Mouse (Mus musculus) stomach, embryonic 14.5 days (tissue): ENCODE measurements around the gene Bckdhb. TPM values are rescaled to one million over a fixed set of nuclear protein-coding genes. Genes with fewer than 3 reads are reported as not detected.
A peak's percentile ranks its signal among the peaks of the same experiment; 100 is the strongest.

Experiments used
- ATAC-seq: fragments of 200-750 bp; cut with Nextera tagmentation; 2 replicates; pipeline ENCODE4 v1.8.0; 2017; ENCODE audit warnings: low read depth, moderate TSS enrichment; ENCODE audit not compliant: insufficient number of reproducible peaks, insufficient read depth, low FRiP score
- H3K27ac ChIP-seq: fragments of 300-500 bp; sonication (generic); 2 replicates; pipeline ENCODE4 v1.5.1; 2014; ENCODE audit warnings: mild to moderate bottlenecking, low read length, moderate library complexity, mixed read lengths
- H3K27me3 ChIP-seq: fragments of 300-500 bp; sonication (generic); 2 replicates; pipeline ENCODE4 v1.6.1; 2014; ENCODE audit warnings: low read length, control low read depth, mixed read lengths; ENCODE audit not compliant: control insufficient read depth, insufficient read depth
- H3K36me3 ChIP-seq: fragments of 300-500 bp; sonication (generic); 2 replicates; pipeline ENCODE4 v1.6.1; 2014; ENCODE audit warnings: mild to moderate bottlenecking, control low read depth, low read length, moderate library complexity, mixed read lengths; ENCODE audit not compliant: control insufficient read depth, insufficient read depth
- H3K4me1 ChIP-seq: fragments of 300-500 bp; sonication (generic); 2 replicates; pipeline ENCODE4 v1.6.1; 2014; ENCODE audit warnings: low read length, control low read depth, mixed read lengths; ENCODE audit not compliant: control insufficient read depth, insufficient read depth
- H3K4me2 ChIP-seq: fragments of 300-500 bp; sonication (generic); replicated peaks from 2 replicates; pipeline ENCODE4 v1.6.1; 2014; ENCODE audit warnings: low read depth, low read length, control low read depth
- H3K4me3 ChIP-seq: fragments of 300-500 bp; sonication (generic); 2 replicates; pipeline ENCODE4 v1.5.1; 2014; ENCODE audit warnings: low read depth, low read length, control low read depth
- H3K9ac ChIP-seq: fragments of 300-500 bp; sonication (generic); replicated peaks from 2 replicates; pipeline ENCODE4 v1.6.1; 2014; ENCODE audit warnings: low read depth, mild to moderate bottlenecking, control low read depth, low read length, moderate library complexity, mixed read lengths
- H3K9me3 ChIP-seq: fragments of 300-500 bp; sonication (generic); 2 replicates; pipeline ENCODE4 v1.6.1; 2016; ENCODE audit warnings: low read depth, low read length, control low read depth; ENCODE audit not compliant: control insufficient read depth
- WGBS: fragments of 180-500 bp; shearing (Covaris S2); extraction: QIAGEN DNeasy Blood & Tissue Kit; methylation state at CpG from one replicate; pipeline ENCODE4 v1.1.7; 2014; 5-methylcytosine and 5-hydroxymethylcytosine counted together
- polyA plus RNA-seq: library from polyadenylated mRNA; unstranded; fragments of >200 nt; fragmentation: Nextera tagmentation; extraction: Ambion mirVana; gene quantifications from 2 replicates; pipeline ENCODE4 v1.2.1, GENCODE M21; 2014

Gene Bckdhb
- polyA plus RNA-seq, 1 experiment from 2014 or later, result 50.3 TPM

GRCm38 (mm10) chr9:83940537-83941363 is 15.8 kb downstream of the Bckdhb start:
- no peak overlapping the region for H3K4me3 ChIP-seq
- H3K27me3 ChIP-seq, result no peaks in the 10 kb centered on the region
- H3K27ac ChIP-seq, result no peak overlapping the region
- no peaks in the 10 kb centered on the region for H3K4me1 ChIP-seq
- no peak overlapping the region for H3K4me2 ChIP-seq
- 80% methylated on average over 9 of the region's 9 CpGs for WGBS
- no peak for ATAC-seq
- peaks cover 2% of the 10 kb centered on the region; the same call in 1 of the 2 replicates for H3K9me3 ChIP-seq
- no peaks in the 10 kb centered on the region for H3K36me3 ChIP-seq
- no peak overlapping the region for H3K9ac ChIP-seq

GRCm38 (mm10) chr9:83951336-83951735 is 26.4 kb downstream of the Bckdhb start:
- Histone ChIP-seq H3K9me3 (no peaks in the 10 kb centered on the region), H3K4me2 (no peak overlapping the region), H3K4me1 (no peaks in the 10 kb centered on the region), H3K36me3 (no peaks in the 10 kb centered on the region), H3K27ac (no peak overlapping the region), H3K9ac (no peak overlapping the region), H3K27me3 (no peaks in the 10 kb centered on the region), H3K4me3 (no peak overlapping the region)
- 66% methylated on average over 4 of the region's 4 CpGs for WGBS
- no peak for ATAC-seq

DNA sequence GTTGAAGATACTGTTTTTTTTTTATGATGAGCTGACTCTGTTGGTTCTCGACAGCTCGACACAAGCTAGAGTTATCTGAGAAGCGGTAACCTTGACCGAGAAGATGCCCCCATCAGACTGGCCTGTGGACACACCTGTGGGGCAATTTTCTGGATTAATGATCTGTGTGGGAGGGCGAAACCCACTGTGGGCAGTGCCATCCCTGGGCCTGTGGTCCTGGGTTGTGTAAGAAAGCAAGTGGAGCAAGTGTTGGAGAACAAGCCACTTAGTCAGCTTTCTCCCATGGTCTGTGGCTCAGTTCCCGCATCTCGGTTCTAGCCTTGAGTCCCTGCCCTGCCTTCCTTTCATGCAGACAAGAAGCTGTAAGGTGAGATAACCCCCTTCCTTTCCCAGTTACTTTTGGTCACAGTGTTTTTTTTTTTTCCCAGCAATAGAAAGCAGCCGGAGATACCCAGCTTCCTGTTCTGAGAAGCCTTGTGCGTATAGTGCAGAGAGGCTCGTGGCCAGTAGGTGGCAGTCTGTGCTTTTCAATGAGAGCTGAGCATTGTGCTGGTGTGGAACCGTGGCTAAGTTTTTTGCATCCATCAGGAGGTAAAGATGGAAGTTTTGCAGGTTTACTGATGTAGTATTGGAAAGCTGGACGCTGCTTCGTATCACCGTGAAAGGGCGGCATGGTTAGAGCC is 31.8 kb downstream of the Bckdhb start:
- Histone ChIP-seq H3K4me3 (no peak overlapping the region), H3K4me1 (no peaks in the 10 kb centered on the region), H3K9ac (no peak overlapping the region), H3K27ac (no peak overlapping the region), H3K27me3 (no peaks in the 10 kb centered on the region), H3K4me2 (no peak overlapping the region), H3K9me3 (no peaks in the 10 kb centered on the region), H3K36me3 (no peaks in the 10 kb centered on the region)
- 57% methylated on average over 15 of the region's 15 CpGs for WGBS
- ATAC-seq, result peak; percentile 76; the same call in 1 of the 2 replicates

DNA sequence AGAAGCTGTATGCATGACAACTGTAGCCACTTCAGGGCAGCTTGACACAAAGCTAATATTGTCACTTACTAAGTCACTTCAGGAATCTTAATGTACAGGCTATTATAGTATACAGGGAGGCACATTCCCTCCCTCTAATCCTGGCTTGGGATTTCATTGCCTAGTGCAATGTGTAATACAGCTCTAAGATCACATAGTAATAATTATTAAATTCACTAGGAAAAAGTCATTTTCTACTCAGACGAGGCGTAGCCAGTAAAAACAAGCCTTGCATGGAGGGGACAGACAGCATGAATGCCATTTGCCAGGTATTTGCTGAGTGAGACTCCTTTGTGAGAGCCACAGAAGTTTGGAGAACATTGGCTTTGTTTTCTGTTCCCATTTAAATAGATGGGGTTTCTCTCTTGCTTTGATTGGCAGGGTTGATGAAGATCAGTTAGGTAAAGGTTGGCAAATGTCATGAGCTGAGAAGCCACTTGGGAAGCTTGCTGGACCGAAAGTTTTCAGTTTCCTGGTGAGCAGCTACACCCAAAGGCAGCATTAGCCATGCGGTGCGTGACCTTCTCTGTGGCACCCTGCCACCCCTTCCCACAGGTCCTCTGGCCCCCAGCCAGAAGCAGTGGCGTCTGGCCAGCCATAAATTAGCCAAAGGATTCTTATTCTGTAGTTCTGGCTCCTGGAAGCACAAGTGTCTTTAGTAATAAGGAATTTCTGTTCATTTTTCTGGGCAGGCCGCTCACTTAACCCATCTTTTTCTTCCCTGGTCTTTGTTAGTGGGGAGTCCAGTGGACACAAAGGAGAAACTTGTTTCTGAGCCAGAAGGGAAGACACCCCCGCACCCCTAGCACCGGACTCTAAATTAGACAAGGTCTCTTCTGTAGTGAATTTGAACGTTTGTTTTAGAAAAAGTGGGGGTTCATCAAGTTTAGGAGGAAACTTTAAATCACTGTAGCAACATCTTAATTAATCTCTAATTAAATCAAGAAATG is 37.4 kb downstream of the Bckdhb start:
- Histone ChIP-seq H3K4me1 (no peaks in the 10 kb centered on the region), H3K27me3 (no peaks in the 10 kb centered on the region), H3K9me3 (no peaks in the 10 kb centered on the region), H3K4me2 (no peak overlapping the region), H3K27ac (no peak overlapping the region), H3K36me3 (no peaks in the 10 kb centered on the region), H3K9ac (no peak overlapping the region), H3K4me3 (no peak overlapping the region)
- ATAC-seq, result no peak
- 68% methylated on average over 10 of the region's 10 CpGs for WGBS

DNA sequence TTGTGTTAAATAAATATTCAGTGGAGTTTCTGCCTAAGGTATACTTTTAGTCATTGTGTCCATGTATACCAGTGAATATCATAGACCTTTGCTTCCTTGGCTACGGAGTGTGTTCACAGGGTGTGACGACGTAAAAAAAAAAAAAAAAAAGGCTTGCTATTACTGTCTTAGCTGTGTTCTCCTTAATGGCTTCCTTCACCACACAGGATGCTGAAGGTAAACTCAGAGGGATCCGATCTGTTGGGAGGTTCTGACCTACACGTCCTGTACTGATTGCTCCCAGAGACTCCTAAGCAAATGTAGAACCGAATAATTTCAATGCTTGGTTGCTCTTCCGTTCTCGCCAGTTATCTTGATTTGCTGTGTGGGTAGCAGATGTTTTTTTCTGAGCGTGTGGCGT is 38.4 kb downstream of the Bckdhb start:
- H3K4me1 ChIP-seq, result no peaks in the 10 kb centered on the region
- 90% methylated on average over 10 of the region's 10 CpGs for WGBS
- no peak overlapping the region for H3K27ac ChIP-seq
- no peaks in the 10 kb centered on the region for H3K36me3 ChIP-seq
- H3K9ac ChIP-seq, result no peak overlapping the region
- H3K4me3 ChIP-seq, result no peak overlapping the region
- ATAC-seq, result no peak
- no peaks in the 10 kb centered on the region for H3K9me3 ChIP-seq
- H3K27me3 ChIP-seq, result no peaks in the 10 kb centered on the region
- H3K4me2 ChIP-seq, result no peak overlapping the region

GRCm38 (mm10) chr9:83964376-83964775 is 39.4 kb downstream of the Bckdhb start:
- Histone ChIP-seq H3K4me3 (no peak overlapping the region), H3K27me3 (no peaks in the 10 kb centered on the region), H3K36me3 (no peaks in the 10 kb centered on the region), H3K4me2 (no peak overlapping the region), H3K9me3 (no peaks in the 10 kb centered on the region), H3K9ac (no peak overlapping the region), H3K27ac (no peak overlapping the region), H3K4me1 (no peaks in the 10 kb centered on the region)
- ATAC-seq, result no peak
- 91% methylated on average over 4 of the region's 4 CpGs for WGBS

GRCm38 (mm10) chr9:83967439-83968050 is 42.6 kb downstream of the Bckdhb start:
- no peak overlapping the region for H3K9ac ChIP-seq
- H3K9me3 ChIP-seq, result no peaks in the 10 kb centered on the region
- H3K4me2 ChIP-seq, result no peak overlapping the region
- no peaks in the 10 kb centered on the region for H3K27me3 ChIP-seq
- H3K4me3 ChIP-seq, result no peak overlapping the region
- H3K27ac ChIP-seq, result no peak overlapping the region
- ATAC-seq, result no peak
- H3K36me3 ChIP-seq, result no peaks in the 10 kb centered on the region
- WGBS, result 79% methylated on average over 9 of the region's 9 CpGs
- H3K4me1 ChIP-seq, result no peaks in the 10 kb centered on the region

DNA sequence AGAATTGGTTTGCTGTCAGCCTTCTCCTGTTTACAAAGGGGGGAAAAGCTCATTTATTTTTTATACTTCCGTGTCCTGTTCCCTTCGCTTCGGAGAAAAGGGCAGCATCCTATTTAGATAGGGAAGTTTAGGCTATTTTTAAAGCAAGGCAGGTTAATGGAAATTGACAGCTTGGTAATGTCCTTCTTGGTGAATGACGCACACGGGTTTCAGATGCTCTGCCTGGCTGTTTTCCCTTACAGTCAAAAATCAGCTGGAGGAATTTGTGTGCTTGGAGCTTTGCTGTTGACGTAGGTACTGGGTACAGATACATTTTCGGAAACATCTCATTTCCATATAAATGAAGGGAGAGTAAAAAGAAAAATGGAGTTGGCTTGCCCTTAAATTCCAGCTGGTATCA is 44.4 kb downstream of the Bckdhb start:
- Histone ChIP-seq H3K4me1 (no peaks in the 10 kb centered on the region), H3K27ac (no peak overlapping the region), H3K27me3 (no peaks in the 10 kb centered on the region), H3K9ac (no peak overlapping the region), H3K36me3 (no peaks in the 10 kb centered on the region), H3K9me3 (no peaks in the 10 kb centered on the region), H3K4me3 (no peak overlapping the region), H3K4me2 (no peak overlapping the region)
- 73% methylated on average over 7 of the region's 7 CpGs for WGBS
- no peak for ATAC-seq
